Mouse (Mus musculus): ENCODE measurements around the gene Vmn1r211. TPM values are rescaled to one million over a fixed set of nuclear protein-coding genes. Genes with fewer than 3 reads are reported as not detected.
"Not testable (repeated sequence)": the region's sequence is repeated elsewhere in the genome, so short reads cannot be mapped to it uniquely, and the experiment has no call there.

Vmn1r211 gene
- polyA plus RNA-seq, 1 experiment from 2014 or later: not detected

DNA sequence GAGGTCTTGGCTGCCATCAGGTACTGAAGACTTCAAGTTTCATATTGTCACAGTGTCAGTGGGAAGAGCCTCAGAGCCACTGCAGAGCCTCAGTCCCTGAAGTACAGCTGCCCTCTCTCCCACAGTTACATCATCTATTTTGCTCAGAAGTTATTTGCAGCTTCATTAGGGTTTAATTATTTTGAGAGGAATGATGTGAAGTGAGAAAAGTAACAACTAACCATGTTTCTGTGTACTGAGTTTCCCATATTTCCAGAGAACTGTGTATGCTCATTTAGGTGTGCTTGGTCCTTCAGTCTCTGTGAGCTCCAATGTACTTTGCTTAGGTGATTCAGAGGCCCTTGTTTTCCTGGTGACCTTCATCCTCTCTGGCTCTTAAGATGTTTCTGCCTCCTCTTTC lies 47.8 kb downstream of the Vmn1r211 start, which contains the start of gene Vmn1r209:
TSS of gene Vmn1r209 (minus strand) at position 101 of the 400 bp plus-strand sequence.
- not testable (repeated sequence) for H3K4me2 ChIP-seq (replicated peaks; ENCODE audit: low read depth, low read length); H3K27ac ChIP-seq (ENCODE audit: low read depth, low read length); DNase-seq (ENCODE audit: low spot score); H3K4me3 ChIP-seq (ENCODE audit: low read depth, low read length); H3K27me3 ChIP-seq (ENCODE audit: control insufficient read depth, insufficient read depth, low read length); H3K36me3 ChIP-seq (ENCODE audit: control insufficient read depth, insufficient read depth, low read length); ATAC-seq (ENCODE audit: low FRiP score); H3K9ac ChIP-seq (ENCODE audit: low read depth, low read length); H3K9me3 ChIP-seq (ENCODE audit: control insufficient read depth, low read length); H3K4me1 ChIP-seq (replicated peaks; ENCODE audit: control insufficient read depth, insufficient read depth, low read length)

Other genes starting within 250 kb of the Vmn1r211 start
- not detected in 2 replicates for gene Vmn1r206, start 233.3 kb downstream of the Vmn1r211 start, polyA plus RNA-seq (2014; fragmentation: Nextera tagmentation; extraction: Ambion mirVana)
- not detected in 2 replicates for gene Vmn1r207-ps, start 127.9 kb downstream of the Vmn1r211 start, polyA plus RNA-seq (2014; fragmentation: Nextera tagmentation; extraction: Ambion mirVana)
- not detected in 2 replicates for gene Vmn1r208, start 80.2 kb downstream of the Vmn1r211 start, polyA plus RNA-seq (2014; fragmentation: Nextera tagmentation; extraction: Ambion mirVana)
- not detected in 2 replicates for gene Vmn1r209, start 47.9 kb downstream of the Vmn1r211 start, polyA plus RNA-seq (2014; fragmentation: Nextera tagmentation; extraction: Ambion mirVana)
- gene Vmn1r210, start 26.2 kb downstream of the Vmn1r211 start, polyA plus RNA-seq (2014; fragmentation: Nextera tagmentation; extraction: Ambion mirVana): not detected in 2 replicates
- gene Vmn1r212, start 26.6 kb upstream of the Vmn1r211 start, polyA plus RNA-seq (2014; fragmentation: Nextera tagmentation; extraction: Ambion mirVana): not detected in 2 replicates
- gene Vmn1r213, start 150.1 kb upstream of the Vmn1r211 start, polyA plus RNA-seq (2014; fragmentation: Nextera tagmentation; extraction: Ambion mirVana): not detected in 2 replicates
- not detected in 2 replicates for gene Vmn1r214, start 172.9 kb upstream of the Vmn1r211 start, polyA plus RNA-seq (2014; fragmentation: Nextera tagmentation; extraction: Ambion mirVana)
- not detected in 2 replicates for gene Vmn1r215, start 210.5 kb upstream of the Vmn1r211 start, polyA plus RNA-seq (2014; fragmentation: Nextera tagmentation; extraction: Ambion mirVana)

All from hindbrain, embryonic 11.5 days (tissue).